Mouse (Mus musculus): ENCODE data around the gene Gm5129. TPM values are rescaled to one million over a fixed set of nuclear protein-coding genes. Genes with fewer than 3 reads are reported as not detected.

Gene Gm5129
- total RNA-seq, 2 experiments from 2014 or later: not detected

GRCm38 (mm10) chr5:29725369-29725768 is 10.4 kb downstream of the Gm5129 start:
- DNase-seq: no peak

- DNase-seq: no peak
Observed at GRCm38 (mm10) chr5:29721159-29721558, 14.6 kb downstream of the Gm5129 start.

GRCm38 (mm10) chr5:29712906-29713305 is 22.8 kb downstream of the Gm5129 start:
- no peak for DNase-seq

- DNase-seq: no peak
Observed at GRCm38 (mm10) chr5:29711631-29712030, 24.1 kb downstream of the Gm5129 start.

GRCm38 (mm10) chr5:29708258-29708657 is 27.5 kb downstream of the Gm5129 start:
- DNase-seq: no peak

GRCm38 (mm10) chr5:29707241-29707640 is 28.5 kb downstream of the Gm5129 start:
- no peak for DNase-seq

- no peak for DNase-seq
Observed at GRCm38 (mm10) chr5:29699520-29700202, 36.1 kb downstream of the Gm5129 start.

- no peak for DNase-seq
Observed at GRCm38 (mm10) chr5:29698493-29698892, 37.2 kb downstream of the Gm5129 start.

- no peak for DNase-seq
Observed at GRCm38 (mm10) chr5:29688352-29688751, 47.4 kb downstream of the Gm5129 start.

- peak; percentile 24 for DNase-seq
Observed at GRCm38 (mm10) chr5:29687671-29688070, 48.1 kb downstream of the Gm5129 start.

Other genes starting within 250 kb of the Gm5129 start
- gene Ube3c, start 166.7 kb downstream of the Gm5129 start, total RNA-seq (2021): 10 to 100 TPM; 32.7 to 35.0 TPM
- gene Dnajb6, start 248 bp downstream of the Gm5129 start, total RNA-seq (2021): 10 to 100 TPM; 67.7 to 78.0 TPM

Measured in gastrocnemius, postnatal 10 days (tissue).